Mouse (Mus musculus) adrenal gland, postnatal 10 days (tissue): Measurements from ENCODE around the gene Klhl22. TPM values are rescaled to one million over a fixed set of nuclear protein-coding genes. Genes with fewer than 3 reads are reported as not detected.

Experiments used
- DNase-seq: peaks from one replicate; pipeline ENCODE4 v3.0.0; 2021; ENCODE audit warnings: mixed read lengths
- total RNA-seq, 2 experiments: library from RNA; stranded (reverse); gene quantifications; 2 replicates each; pipeline ENCODE4 v1.2.3; 2021

Gene Klhl22
- total RNA-seq, 2 experiments from 2014 or later: 30.6 to 47.9 TPM

- no peak for DNase-seq
Observed at GRCm38 (mm10) chr16:17757756-17758155, 1.7 kb upstream of the Klhl22 start.

- DNase-seq: no peak
Observed at GRCm38 (mm10) chr16:17758902-17759301, 516 bp upstream of the Klhl22 start.

- peak; percentile 77 for DNase-seq
Observed at GRCm38 (mm10) chr16:17759813-17760321, 449 bp downstream of the Klhl22 start.

GRCm38 (mm10) chr16:17760657-17761056, 1.2 kb downstream of the Klhl22 start:
- DNase-seq: peak; percentile 57

- DNase-seq: no peak
Observed at GRCm38 (mm10) chr16:17761074-17761473, 1.7 kb downstream of the Klhl22 start.

GRCm38 (mm10) chr16:17764108-17764511, 4.7 kb downstream of the Klhl22 start:
- DNase-seq: no peak

- DNase-seq: peak; percentile 54
Observed at GRCm38 (mm10) chr16:17768834-17769233, 9.4 kb downstream of the Klhl22 start.

- peak; percentile 54 for DNase-seq
Observed at GRCm38 (mm10) chr16:17771117-17771865, 11.9 kb downstream of the Klhl22 start.

GRCm38 (mm10) chr16:17776828-17777227, 17.4 kb downstream of the Klhl22 start:
- peak; percentile 56 for DNase-seq

- no peak for DNase-seq
Observed at GRCm38 (mm10) chr16:17778223-17778622, 18.8 kb downstream of the Klhl22 start.

GRCm38 (mm10) chr16:17779692-17780091, 20.3 kb downstream of the Klhl22 start:
- no peak for DNase-seq

GRCm38 (mm10) chr16:17785337-17785736, 25.9 kb downstream of the Klhl22 start:
- no peak for DNase-seq

GRCm38 (mm10) chr16:17792728-17793127, 33.3 kb downstream of the Klhl22 start:
- DNase-seq: no peak

GRCm38 (mm10) chr16:17794047-17794446, 34.6 kb downstream of the Klhl22 start:
- DNase-seq: no peak

- DNase-seq: no peak
Observed at GRCm38 (mm10) chr16:17795643-17796042, 36.2 kb downstream of the Klhl22 start.

- no peak for DNase-seq
Observed at GRCm38 (mm10) chr16:17796519-17796918, 37.1 kb downstream of the Klhl22 start.

GRCm38 (mm10) chr16:17796971-17797811, 37.8 kb downstream of the Klhl22 start, which contains the start of gene Scarf2:
Gene Scarf2, plus strand, starts transcription at chr16:17797282.
- peak; percentile 62 for DNase-seq

GRCm38 (mm10) chr16:17797812-17798311, 38.4 kb downstream of the Klhl22 start:
- DNase-seq: peak; percentile 23

GRCm38 (mm10) chr16:17798321-17799180, 39.1 kb downstream of the Klhl22 start:
- peak; percentile 52 for DNase-seq

GRCm38 (mm10) chr16:17799584-17799983, 40.2 kb downstream of the Klhl22 start:
- DNase-seq: no peak

- DNase-seq: no peak
Observed at GRCm38 (mm10) chr16:17801777-17802455, 42.5 kb downstream of the Klhl22 start.
